Mouse (Mus musculus) cerebellum, postnatal 10 days (tissue): ENCODE data around the gene Grip1.

Experiments used
- DNase-seq, 2 experiments: peaks; one replicate each; pipeline ENCODE4 v3.0.0; 2021; ENCODE audit warnings: mixed read lengths in 2 of 2

The Grip1 gene

DNA sequence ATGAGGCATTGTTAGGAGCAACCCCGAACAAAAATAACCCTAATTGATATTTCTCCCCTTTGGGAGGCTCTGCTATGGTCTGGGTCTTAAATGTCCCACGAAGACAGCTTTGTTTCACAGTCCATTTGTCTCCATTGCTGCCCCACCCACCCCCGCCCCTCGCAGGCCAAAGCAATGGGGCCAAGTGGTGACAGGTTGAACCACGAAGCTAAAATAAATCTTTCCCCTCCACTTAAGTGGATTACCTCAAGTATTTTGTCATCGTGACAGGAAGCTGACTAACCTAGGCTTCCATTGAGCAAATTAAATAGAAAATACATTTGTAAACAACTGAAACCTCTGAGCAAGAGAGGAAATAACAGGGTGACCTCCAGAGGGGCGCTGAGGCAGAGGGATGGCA lies 216.8 kb downstream of the Grip1 start:
- no peak for DNase-seq

DNA sequence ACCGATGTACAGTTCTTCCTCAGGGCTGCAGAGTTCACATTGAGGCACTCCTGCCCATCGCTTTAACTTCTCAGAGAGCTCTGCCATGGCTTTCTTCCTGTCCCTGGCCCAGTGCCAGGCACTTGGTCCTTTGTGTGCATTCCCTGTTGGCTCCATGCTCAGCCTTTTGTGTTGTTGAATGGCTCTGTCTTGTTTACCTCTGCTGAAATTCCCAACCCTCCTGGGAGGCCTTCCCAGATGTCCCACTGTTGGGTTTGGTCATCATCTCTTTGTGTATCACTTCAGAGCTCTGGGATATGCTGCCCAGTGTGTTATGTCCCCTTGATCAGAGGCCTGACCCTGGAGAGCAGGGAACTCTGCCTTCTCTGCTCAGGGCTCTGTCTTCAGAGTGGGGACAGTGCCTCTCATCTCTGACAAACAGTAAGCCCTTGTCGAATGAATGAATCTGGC lies 230.8 kb downstream of the Grip1 start:
- DNase-seq: peak; percentile 47 to 60

- DNase-seq: peak; percentile 69 to 72
These were observed 237.9 kb downstream of the Grip1 start for GRCm38 (mm10) chr10:119691358-119692083.

- DNase-seq: peak; percentile 53 to 62
These were observed 238.8 kb downstream of the Grip1 start for GRCm38 (mm10) chr10:119692284-119692890.

DNA sequence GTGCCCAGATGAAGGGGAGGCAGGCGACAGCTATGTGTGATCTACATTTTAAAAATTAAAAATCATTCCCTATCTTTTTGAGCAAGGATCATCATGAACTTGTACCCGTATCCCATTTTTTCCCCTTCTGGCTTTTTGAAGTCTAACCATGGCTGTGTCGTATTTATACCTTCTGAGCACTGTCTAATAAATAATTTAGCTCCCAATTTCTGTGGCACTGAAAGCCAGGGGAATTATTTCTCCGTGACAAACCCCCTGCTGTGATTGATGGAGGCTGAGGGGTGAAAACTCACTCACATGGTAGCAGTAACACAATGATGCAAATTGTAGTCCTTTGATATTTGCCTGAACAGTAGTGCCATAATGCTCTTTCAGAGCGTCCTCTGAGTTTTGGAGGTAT lies 239.8 kb downstream of the Grip1 start:
- no peak for DNase-seq

DNA sequence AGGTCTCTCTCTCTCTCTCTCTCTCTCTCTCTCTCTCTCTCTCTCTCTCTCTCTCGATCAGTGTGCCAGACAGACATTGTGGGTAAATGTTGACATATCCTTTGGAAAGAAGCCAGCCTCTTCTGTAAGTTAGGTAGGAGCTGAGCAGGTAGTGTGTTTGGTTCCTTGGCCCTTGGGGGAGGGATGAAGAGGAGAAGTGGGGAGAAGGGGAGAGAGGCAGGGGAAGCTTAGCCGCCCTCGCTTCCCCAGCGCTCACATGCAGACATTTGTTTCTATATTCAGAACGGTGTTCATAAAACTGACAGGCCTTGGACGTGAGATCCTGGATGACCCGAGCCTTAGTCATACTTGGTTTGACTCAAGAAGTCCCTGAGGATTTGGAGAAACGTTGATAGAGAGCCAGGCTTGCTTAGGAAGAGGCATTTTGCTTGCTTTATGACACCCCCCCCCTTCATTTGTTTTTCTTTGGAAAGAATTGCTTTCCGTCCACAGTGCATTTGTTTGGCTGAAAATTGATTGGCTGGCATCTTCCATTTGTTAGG lies 243.7 kb downstream of the Grip1 start:
- no peak for DNase-seq

DNA sequence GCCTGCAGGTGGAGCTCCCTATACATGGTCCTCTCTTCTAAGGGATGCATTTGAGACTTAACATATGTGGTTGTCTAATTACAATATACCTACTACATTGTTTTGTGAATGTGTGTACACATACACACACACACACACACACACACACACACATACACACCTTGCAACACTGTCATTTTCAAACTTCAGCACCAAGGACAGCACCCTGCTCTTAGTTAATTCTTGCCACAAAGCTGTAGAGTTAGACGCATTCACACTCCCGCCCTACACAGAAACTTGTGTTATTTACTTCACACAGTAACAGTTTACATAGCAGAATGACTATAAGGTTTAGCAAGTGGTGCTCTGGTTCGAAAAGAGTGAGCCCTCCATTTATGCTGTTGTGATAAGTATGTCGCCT lies 251.7 kb downstream of the Grip1 start:
- DNase-seq: no peak

GRCm38 (mm10) chr10:119706281-119706680 lies 252.7 kb downstream of the Grip1 start:
- DNase-seq: no peak

DNA sequence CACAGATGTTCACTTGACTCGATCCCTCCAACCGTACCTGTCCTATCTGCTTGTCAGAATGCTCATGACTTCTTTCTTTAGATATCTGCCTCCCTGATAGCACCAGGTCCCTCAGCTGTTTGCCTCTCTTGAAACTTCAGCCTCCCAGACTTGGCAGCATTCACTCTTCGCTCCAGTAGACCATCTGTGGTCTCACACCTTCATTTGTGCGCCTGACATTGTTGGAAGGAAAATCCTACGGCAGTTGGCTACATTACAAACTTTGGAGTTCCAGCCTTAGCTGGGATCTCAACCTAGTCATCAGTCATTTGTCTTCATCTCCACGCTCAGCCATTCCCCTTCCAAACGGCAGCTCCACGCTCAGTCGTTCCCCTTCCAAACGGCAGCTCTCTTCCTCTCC lies 253.4 kb downstream of the Grip1 start:
- DNase-seq: peak; percentile 53 to 56

GRCm38 (mm10) chr10:119721887-119722286 lies 268.3 kb downstream of the Grip1 start:
- no peak for DNase-seq

DNA sequence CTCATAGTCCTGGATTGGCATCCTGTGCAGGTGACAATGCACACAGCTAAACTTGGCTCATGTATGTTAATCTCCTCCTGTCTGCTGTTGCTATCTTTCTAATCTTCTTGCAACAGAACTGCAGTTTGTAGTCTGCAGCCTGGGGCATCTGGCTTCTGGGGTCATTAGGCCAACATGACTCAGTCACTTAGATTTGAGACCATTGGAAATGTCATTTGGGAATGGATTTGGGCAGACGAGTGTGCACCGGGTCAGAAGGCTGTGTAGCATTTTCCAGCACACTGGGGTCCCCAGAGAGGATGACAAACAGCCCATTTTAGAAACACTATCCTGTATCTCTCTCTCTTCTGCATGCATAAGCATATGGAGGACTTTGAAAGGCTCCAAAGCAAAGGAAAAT lies 268.8 kb downstream of the Grip1 start:
- no peak for DNase-seq

DNA sequence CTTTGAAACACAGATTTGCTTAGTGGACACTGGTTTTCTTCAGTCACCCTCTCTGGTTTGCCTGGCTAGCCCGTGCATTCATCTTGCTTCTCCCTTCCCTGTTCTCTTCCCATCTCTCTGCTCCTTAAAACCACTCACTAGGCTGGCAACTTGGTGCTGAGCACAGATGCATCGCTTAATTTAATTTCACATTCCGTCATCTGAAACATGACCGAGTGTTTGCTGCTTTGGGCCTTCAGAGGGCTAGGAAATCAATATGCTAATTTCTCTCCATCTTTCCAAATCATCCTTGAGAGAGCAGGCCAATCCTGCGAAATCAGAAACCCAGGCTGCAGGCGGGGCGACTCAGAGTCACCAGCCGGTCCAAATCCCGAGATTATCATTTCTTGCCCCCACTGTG lies 270.0 kb downstream of the Grip1 start:
- DNase-seq: peak in 1 of 2 experiments; percentile 12

DNA sequence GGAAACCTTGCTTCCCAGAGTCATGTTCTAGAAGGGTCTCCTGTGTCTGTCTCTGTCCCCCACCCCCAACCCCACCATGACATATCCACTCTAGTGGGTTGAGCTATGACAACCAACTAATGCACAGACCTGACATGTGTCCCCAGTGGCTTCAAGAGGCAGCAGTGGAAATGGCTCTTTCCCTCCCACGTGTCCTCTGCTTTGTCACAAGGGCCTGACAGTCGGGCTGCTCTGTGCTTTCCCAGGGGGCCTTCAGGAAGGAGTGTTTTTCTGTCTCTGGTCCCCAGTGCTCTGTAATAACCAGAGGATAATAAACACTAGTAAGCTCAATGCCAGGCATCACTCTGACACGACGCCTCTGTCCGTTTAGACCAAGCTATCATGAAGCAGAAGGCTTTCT lies 271.7 kb downstream of the Grip1 start:
- DNase-seq: no peak

DNA sequence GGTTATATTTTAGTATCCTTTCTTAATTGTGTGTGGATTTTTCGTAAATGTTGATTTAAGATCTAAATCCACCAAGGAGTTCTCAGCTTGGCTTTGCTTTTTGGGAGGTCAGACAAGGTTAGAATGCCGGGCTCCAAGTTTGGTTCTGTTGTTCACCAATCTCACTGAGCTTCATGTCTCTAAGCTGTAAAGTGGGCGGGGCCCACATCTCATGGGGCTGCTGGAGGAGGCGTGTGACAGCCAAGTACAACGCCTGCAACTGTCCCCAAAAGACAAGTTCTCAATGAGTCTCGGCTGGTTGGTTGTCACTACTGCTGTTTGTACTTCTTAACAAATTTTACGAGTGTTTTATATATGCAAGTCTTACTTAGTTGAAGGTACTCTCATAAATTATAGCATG lies 272.3 kb downstream of the Grip1 start:
- DNase-seq: no peak

DNA sequence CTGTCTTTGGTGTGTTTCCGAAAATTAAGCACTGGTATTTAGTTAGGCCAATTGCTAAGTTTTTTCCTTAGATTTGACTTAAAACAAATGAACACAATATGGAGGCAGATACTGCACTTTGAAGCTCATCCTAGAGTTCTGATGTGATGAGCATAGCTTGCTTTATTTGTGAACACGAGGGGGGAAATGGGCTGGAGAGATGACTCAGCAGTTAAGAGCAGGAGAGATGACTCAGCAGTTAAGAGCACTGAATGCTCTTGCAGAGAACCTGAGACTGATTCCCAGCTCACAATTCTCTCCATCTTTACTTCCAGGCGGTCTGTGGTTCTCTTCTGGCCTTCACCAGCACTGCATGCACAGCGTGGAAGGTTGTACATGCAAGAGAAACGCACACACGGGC lies 273.3 kb downstream of the Grip1 start:
- no peak for DNase-seq

DNA sequence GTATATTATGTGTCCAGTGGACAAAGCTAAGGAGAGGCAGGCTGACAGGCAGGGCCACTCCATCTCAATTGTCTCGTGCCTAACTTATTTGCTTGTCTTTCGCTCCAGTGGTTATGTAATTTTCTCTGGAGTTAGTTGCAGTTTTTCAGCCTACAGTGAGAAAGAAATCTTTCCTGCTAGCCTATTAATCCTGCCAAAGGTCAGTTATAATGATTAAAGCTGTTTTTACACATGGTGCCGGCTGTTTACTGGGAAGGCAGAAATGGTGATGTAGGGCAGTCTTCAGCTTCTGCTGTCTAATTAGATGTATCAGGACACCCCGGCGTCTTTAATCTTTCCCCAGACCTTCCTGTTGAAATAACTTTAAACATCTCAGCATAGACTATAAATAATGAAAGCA lies 276.6 kb downstream of the Grip1 start:
- no peak for DNase-seq

GRCm38 (mm10) chr10:119735011-119735992 lies 281.7 kb downstream of the Grip1 start:
- peak; percentile 34 to 57 for DNase-seq

DNA sequence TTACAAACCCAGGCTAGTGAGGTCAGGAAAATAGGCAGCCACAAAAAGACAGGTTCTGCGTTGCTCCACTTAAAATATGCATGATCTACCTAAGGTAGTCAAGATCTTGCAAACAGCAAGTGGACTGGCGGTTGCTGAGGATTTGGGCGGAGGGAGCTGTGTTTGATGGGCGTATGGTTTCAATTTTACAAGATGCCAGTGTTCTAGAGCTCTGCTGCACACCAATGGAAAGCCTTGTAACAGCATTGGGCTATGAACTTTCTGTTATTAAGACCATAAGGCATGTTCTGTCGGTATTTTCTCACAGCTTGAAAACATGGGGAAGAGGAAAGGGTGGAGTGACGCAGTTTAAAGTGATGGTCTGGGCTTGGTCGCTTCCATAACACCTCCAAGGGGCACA lies 285.8 kb downstream of the Grip1 start:
- DNase-seq: no peak

DNA sequence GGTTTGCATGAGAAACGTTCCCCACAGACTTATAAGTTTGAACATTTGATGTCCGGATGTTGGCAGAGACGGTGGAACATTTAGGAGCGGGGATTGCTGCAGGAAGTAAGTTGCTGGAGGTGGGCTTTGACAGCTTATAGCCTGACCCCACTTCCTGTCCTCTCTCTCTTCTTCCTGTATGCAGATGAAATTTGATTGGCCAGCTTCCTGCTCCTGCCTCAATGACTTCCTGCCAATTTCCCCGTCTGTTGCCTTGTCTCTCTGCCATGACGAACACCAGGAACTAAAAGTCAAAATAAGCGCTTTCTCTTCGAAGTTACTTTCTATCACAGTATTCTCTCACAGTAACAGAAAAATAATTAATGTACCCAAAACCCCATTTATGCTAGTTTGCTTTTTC lies 289.1 kb downstream of the Grip1 start:
- peak; percentile 23 to 45 for DNase-seq

- DNase-seq: no peak
These were observed 298.8 kb downstream of the Grip1 start for GRCm38 (mm10) chr10:119752361-119752798.

- peak; percentile 23 to 34 for DNase-seq
These were observed 302.6 kb downstream of the Grip1 start for GRCm38 (mm10) chr10:119756271-119756670.

DNA sequence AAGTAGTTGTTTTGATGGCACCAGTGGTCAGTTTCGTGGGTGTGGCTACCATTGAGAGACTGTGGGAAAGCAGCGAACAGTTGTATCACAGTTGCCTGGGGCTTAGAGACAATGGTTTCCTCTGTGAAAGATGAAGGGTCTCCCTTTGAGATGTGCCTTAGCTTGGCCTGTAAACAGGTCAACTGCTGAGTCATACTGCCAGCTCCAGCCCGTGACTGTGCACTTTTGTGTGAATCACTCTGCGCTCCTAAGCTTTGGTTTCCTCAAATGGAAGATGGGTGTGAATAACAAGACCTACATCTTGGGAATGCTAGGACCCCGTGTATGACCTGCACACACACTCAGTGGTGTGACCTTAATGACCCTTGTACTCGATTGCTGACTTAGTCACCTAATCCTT lies 303.6 kb downstream of the Grip1 start:
- no peak for DNase-seq
